Mouse (Mus musculus) kidney, postnatal 0 days (tissue): ENCODE results near the gene Kansl3. TPM values are rescaled to one million over a fixed set of nuclear protein-coding genes. Genes with fewer than 3 reads are reported as not detected.
A peak's percentile ranks its signal among the peaks of the same experiment; 100 is the strongest.

Experiments
- ATAC-seq: fragments of 200-750 bp; cut with Nextera tagmentation; replicated peaks from 2 replicates; pipeline ENCODE4 v1.8.0; 2017; ENCODE audit warnings: low read depth, moderate number of reproducible peaks, moderate TSS enrichment, moderate library complexity; ENCODE audit not compliant: low FRiP score
- DNase-seq: peaks from one replicate; pipeline ENCODE4 v3.0.0-alpha.2; 2016; ENCODE audit warnings: low spot score
- H3K27ac ChIP-seq: fragments of 300-500 bp; sonication (generic); 2 replicates; pipeline ENCODE4 v1.5.1; 2014; ENCODE audit warnings: mild to moderate bottlenecking
- H3K27me3 ChIP-seq: fragments of 300-500 bp; sonication (generic); 2 replicates; pipeline ENCODE4 v1.6.1; 2014; ENCODE audit warnings: low read length, mixed read lengths; ENCODE audit not compliant: insufficient read depth
- H3K36me3 ChIP-seq: fragments of 300-500 bp; sonication (generic); 2 replicates; pipeline ENCODE4 v1.6.1; 2014; ENCODE audit warnings: low read length, mixed read lengths; ENCODE audit not compliant: insufficient read depth
- H3K4me1 ChIP-seq: fragments of 300-500 bp; sonication (generic); replicated peaks from 2 replicates; pipeline ENCODE4 v1.6.1; 2014; ENCODE audit warnings: antibody characterized with exemption, low read length, mixed read lengths; ENCODE audit not compliant: insufficient read depth
- H3K4me2 ChIP-seq: fragments of 300-500 bp; sonication (generic); 2 replicates; pipeline ENCODE4 v1.6.1; 2014; ENCODE audit warnings: mild to moderate bottlenecking, low read length, moderate library complexity, mixed read lengths
- H3K4me3 ChIP-seq: fragments of 300-500 bp; sonication (generic); replicated peaks from 2 replicates; pipeline ENCODE4 v1.5.1; 2014; ENCODE audit warnings: low read depth, low read length
- H3K9ac ChIP-seq: fragments of 300-500 bp; sonication (generic); 2 replicates; pipeline ENCODE4 v1.6.1; 2014; ENCODE audit warnings: low read depth, low read length
- H3K9me3 ChIP-seq: fragments of 300-500 bp; sonication (generic); replicated peaks from 2 replicates; pipeline ENCODE4 v1.6.1; 2016; ENCODE audit warnings: low read length, inconsistent platforms, mixed read lengths
- CTCF ChIP-seq: IDR thresholded peaks from 2 replicates; pipeline ENCODE4 v1.5.1; 2016; ENCODE audit warnings: antibody characterized with exemption, low read depth, mild to moderate bottlenecking, moderate library complexity
- WGBS: fragments of 180-500 bp; shearing (Covaris S2); extraction: QIAGEN DNeasy Blood & Tissue Kit; methylation state at CpG from one replicate; pipeline ENCODE4 v1.1.7; 2014; 5-methylcytosine and 5-hydroxymethylcytosine counted together
- polyA plus RNA-seq: library from polyadenylated mRNA; unstranded; fragments of >200 nt; fragmentation: Nextera tagmentation; extraction: Ambion mirVana; gene quantifications from 2 replicates; pipeline ENCODE4 v1.2.1, GENCODE M21; 2015

The Kansl3 gene
- polyA plus RNA-seq, 1 experiment from 2014 or later, result 30.0 TPM

- no peak overlapping the region for H3K4me2 ChIP-seq
- H3K9me3 ChIP-seq, result no peaks in the 10 kb centered on the region
- no peak overlapping the region; the same call in 1 of the 2 replicates for H3K27ac ChIP-seq
- DNase-seq (peak; percentile 22), ATAC-seq (no peak)
- H3K9ac ChIP-seq, result no peak overlapping the region
- H3K4me1 ChIP-seq, result peaks cover 15% of the 10 kb centered on the region
- TF ChIP-seq CTCF, result no peak
- 51% methylated on average over 7 of the region's 7 CpGs for whole genome bisulfite sequencing
- no peaks in the 10 kb centered on the region for H3K36me3 ChIP-seq
- no peaks in the 10 kb centered on the region for H3K27me3 ChIP-seq
- H3K4me3 ChIP-seq, result no peak overlapping the region
These were observed 64.2 kb downstream of the Kansl3 start for GRCm38 (mm10) chr1:36304764-36305163.

GRCm38 (mm10) chr1:36303381-36304320, 65.3 kb downstream of the Kansl3 start:
- peaks cover 9% of the 10 kb centered on the region for H3K4me1 ChIP-seq
- no peak overlapping the region for H3K27ac ChIP-seq
- peak overlapping the region; percentile 20; the same call in 1 of the 2 replicates for H3K4me3 ChIP-seq
- peak; percentile 86 for DNase-seq
- peak overlapping the region; percentile 61 for H3K4me2 ChIP-seq
- H3K36me3 ChIP-seq, result no peaks in the 10 kb centered on the region
- no peak for TF ChIP-seq CTCF
- no peaks in the 10 kb centered on the region for H3K27me3 ChIP-seq
- H3K9ac ChIP-seq, result no peak overlapping the region
- 8% methylated on average over 30 of the region's 30 CpGs for WGBS
- H3K9me3 ChIP-seq, result no peaks in the 10 kb centered on the region
- ATAC-seq, result peak; percentile 29; the same call in 1 of the 2 replicates

DNA sequence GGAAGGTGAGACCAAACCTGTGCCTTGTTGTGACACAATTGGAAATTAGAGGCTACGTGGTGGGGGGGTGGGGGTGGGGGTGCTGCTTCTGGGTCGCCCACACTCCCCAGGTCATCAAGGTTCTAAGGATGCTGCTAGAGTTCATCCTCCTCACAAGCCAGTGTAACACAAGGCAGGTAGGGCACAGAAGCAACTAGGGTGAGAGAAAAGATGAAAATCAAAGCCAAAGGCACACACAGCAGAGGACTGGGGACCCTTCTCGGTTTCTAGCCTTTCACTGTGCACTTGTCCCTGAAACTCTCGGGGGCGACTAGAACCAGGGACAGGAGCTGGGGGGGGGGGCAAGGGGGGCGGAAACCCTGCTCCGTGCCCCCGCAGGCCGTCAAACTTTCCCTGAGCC, 66.0 kb downstream of the Kansl3 start:
- H3K4me3 ChIP-seq, result peak overlapping the region; percentile 20; the same call in 1 of the 2 replicates
- H3K27ac ChIP-seq, result no peak overlapping the region
- no peak for ATAC-seq
- H3K27me3 ChIP-seq, result no peaks in the 10 kb centered on the region
- no peak for DNase-seq
- no peak overlapping the region for H3K9ac ChIP-seq
- TF ChIP-seq CTCF, result no peak
- WGBS, result 26% methylated on average over 6 of the region's 9 CpGs
- no peaks in the 10 kb centered on the region for H3K9me3 ChIP-seq
- no peaks in the 10 kb centered on the region for H3K36me3 ChIP-seq
- peak overlapping the region; percentile 61 for H3K4me2 ChIP-seq
- peaks cover 5% of the 10 kb centered on the region; the same call in 1 of the 2 replicates for H3K4me1 ChIP-seq

DNA sequence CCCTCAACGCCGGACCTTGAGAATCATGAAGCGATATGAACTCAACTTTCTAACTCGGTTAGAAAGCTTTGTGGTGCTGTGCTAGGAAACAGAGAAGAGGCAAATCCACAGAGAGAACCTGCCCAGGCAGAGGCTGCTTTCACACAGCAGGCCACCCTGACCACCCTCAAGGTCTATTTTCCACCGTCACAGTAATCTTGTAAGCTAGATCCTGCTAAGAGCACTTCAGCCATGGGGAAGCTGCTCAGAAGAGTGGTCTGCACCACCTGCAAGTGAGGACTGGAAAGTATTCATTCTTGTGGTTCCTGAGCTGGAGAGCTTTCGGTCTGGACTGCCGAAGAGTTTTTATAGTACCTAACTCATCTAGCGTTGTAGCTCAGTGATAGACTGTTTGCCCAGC, 66.7 kb downstream of the Kansl3 start:
- WGBS, result 77% methylated on average over 8 of the region's 8 CpGs
- DNase-seq, result no peak
- H3K4me2 ChIP-seq, result no peak overlapping the region

GRCm38 (mm10) chr1:36300486-36300885, 68.5 kb downstream of the Kansl3 start:
- no peaks in the 10 kb centered on the region for H3K27me3 ChIP-seq
- ATAC-seq (no peak), DNase-seq (no peak)
- no peak for TF ChIP-seq CTCF
- no peak overlapping the region for H3K4me2 ChIP-seq
- H3K36me3 ChIP-seq, result no peaks in the 10 kb centered on the region
- 86% methylated on average over 6 of the region's 6 CpGs for WGBS
- H3K9ac ChIP-seq, result no peak overlapping the region
- H3K9me3 ChIP-seq, result no peaks in the 10 kb centered on the region
- no peak overlapping the region for H3K27ac ChIP-seq
- no peak overlapping the region for H3K4me3 ChIP-seq
- peaks cover 5% of the 10 kb centered on the region; the same call in 1 of the 2 replicates for H3K4me1 ChIP-seq

More for the DNA sequence above, 66.7 kb downstream of the Kansl3 start:
- no peak for ATAC-seq
- H3K36me3 ChIP-seq, result no peaks in the 10 kb centered on the region
- no peak overlapping the region for H3K9ac ChIP-seq
- H3K27ac ChIP-seq, result no peak overlapping the region
- no peaks in the 10 kb centered on the region for H3K27me3 ChIP-seq
- H3K4me3 ChIP-seq, result no peak overlapping the region
- TF ChIP-seq CTCF, result no peak
- H3K4me1 ChIP-seq, result peaks cover 5% of the 10 kb centered on the region; the same call in 1 of the 2 replicates
- H3K9me3 ChIP-seq, result no peaks in the 10 kb centered on the region

GRCm38 (mm10) chr1:36299676-36300075, 69.3 kb downstream of the Kansl3 start:
- 49% methylated on average over 2 of the region's 2 CpGs for WGBS
- ATAC-seq, result no peak
- no peaks in the 10 kb centered on the region for H3K9me3 ChIP-seq
- TF ChIP-seq CTCF, result no peak
- H3K27ac ChIP-seq, result no peak overlapping the region
- H3K36me3 ChIP-seq, result no peaks in the 10 kb centered on the region
- H3K9ac ChIP-seq, result no peak overlapping the region
- no peak overlapping the region for H3K4me3 ChIP-seq
- no peaks in the 10 kb centered on the region for H3K27me3 ChIP-seq
- H3K4me2 ChIP-seq, result no peak overlapping the region
- no peak for DNase-seq
- peaks cover 5% of the 10 kb centered on the region; the same call in 1 of the 2 replicates for H3K4me1 ChIP-seq
